Mouse (Mus musculus) layer of hippocampus, adult 9-10 months (tissue): ENCODE measurements at regions not wholly inside any gene's neighbourhood (a gene's known extent, or its start where the extent isn't known, plus 50 kb on each side); places are given as distances from the start of the nearest gene placed in this dataset.
A peak's percentile ranks its signal among the peaks of the same experiment; 100 is the strongest.

ENCODE experiments used
- DNase-seq: peaks from one replicate; pipeline ENCODE4 v3.0.0; 2022; ENCODE audit warnings: low spot score

DNA sequence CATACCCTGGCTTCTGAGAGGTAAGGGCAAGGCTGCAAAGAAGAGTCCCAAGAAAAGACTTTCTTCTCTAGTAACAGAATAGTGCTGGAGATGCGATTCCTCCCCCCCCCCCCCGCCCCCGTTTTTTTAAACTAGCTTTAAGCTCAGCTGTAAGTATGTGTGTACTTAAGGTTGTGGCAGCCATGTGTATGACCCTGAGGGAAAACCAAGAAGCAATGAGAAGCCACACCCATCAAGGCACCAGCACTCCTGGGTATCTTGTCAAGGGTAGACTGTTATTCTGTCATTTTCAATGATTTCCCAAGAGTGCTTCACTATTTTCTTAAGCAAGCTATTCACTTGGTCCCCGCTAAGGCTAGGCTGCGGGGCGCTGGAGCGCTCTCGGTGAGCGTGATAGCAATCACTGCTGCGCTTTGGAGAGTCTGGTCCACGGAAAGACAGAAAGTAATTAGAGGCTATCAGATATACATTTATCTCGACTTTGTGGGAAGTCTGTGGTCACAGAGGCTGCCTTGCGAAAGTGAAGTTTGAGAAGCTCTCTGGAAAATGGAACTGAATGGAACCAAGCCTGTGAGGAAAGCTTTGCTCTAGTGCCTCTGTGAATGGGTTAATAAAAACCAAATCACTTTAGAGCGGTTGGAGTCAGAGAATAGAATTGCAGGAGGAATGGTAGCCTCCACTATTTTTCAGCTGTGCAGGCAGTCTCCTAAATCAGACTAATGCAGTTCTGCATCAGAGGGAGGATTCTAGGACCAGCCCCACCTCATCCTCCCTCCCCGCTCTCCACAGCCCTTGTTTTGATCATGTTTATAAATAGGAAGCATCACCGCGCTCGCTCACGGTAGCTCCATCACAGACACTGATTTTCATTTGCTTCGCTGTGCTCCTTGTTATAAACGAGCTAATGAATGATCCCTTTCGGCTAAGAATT is 114.8 kb upstream of the Bmp2 start:
- DNase-seq, result peak; percentile 7

DNA sequence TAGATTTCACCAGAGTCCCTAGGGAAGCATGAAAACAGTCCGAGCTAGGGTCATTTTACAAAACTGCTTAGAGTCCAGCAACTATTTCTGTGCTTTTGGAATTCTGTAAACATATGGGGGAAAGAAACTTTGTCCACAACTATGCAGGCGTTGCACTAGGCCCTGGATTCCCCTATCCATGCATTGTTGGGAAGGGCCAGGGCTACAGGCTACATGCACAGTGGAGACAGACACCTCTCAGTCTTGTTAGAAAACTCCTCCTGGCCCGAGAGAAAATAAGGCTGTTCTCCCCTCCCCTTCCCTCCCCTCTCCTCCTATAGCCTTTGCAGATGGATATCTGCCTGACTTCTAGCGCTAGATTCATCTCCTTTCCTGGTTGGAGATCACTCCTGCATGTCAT is 113.9 kb upstream of the Bmp2 start:
- DNase-seq, result no peak

DNA sequence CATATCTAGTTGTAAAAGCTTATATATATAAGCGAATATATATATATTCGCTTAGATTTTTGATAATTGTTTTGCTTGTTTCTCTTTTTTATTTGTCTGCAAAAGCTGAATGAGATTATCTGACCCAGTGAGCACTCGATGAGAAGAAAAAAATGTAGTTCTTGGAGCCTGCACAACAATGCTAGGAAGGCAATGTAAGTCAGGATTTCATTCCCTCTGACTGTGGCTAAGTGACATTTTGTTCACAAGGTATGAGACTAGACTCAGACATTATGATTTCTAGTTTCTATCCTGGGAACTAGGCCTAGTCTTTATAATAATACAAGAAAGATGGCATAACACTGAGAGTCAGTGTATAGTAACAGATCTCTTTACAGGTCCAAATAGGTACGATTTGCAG is 108.9 kb upstream of the Bmp2 start:
- DNase-seq, result no peak

DNA sequence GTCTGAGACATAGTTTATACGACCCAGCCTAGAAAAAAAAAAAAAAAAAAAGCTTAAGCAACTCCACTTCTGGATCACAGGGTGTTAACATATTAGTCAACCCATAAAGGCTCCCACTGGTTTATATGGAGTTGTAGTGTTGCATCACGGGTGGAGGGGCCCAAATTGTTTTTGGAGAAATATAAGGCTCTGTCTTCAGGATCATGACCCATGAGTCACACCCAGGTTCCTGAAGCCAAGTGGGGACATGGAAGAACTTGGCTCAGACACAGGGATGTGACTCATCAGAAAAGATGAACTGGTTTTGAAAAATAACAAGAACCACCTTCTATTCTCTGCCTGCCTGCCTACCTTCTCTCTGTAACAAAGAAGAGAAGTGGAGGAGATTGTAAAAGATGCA is 108.5 kb upstream of the Bmp2 start:
- DNase-seq, result no peak

GRCm38 (mm10) chr2:133452947-133453346 is 99.0 kb upstream of the Bmp2 start:
- no peak for DNase-seq

GRCm38 (mm10) chr2:133455484-133456170 is 96.3 kb upstream of the Bmp2 start:
- DNase-seq, result no peak

DNA sequence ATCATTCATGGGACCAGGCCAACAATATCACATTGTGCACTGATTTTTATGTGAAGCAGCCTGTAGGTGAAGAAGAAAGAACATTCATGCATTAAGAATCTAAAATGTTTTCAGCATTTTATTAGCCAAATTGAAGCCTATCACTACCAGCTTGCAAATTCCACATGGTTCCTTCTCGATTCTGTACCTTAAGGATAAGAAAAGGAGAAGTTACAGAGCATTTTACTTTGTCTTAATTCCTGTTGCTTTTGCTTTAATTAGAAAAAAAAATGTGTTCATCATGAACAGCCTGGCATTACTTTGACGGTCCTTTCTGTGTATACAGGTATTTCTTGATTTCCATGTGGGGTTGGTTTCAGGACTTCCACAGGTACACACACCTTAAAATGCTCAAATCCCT is 95.2 kb upstream of the Bmp2 start:
- no peak for DNase-seq

DNA sequence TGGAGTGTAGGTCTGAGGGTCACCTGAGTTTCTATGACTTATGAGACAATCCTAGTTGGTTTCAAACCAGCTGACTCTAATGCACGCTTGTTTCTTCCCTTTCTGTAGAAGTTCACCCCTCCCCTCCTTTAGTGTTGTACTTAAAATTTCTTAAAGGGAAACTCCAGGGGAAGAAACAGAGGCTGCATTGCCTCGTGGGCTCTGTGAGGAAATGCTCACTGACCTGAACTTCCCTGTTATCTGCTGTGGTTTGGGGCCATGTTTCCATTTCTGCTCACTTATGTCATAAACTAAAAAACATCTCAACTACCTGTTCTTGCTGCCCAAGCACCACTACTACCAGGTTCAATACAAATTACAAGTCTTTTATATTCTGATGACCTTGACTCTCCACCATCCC is 93.2 kb upstream of the Bmp2 start:
- no peak for DNase-seq

DNA sequence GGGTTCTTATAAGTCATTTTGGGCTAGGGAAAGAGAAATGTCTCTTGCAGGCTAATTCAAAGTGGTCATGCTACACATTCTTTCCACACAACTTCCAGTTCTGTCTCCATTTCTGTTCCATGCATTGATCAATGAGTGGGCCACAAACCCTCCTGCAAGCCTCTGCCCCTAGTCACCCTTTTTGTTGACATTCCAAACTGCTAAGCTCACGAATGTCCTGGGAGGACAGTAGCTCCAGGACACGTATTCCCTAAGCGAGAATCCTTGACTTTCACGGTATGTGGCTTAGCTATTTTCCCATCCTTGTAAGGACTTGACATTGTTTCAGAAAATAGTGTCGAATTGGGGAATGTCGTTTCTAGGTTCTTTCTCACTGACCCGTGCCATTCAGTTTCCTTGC is 91.1 kb upstream of the Bmp2 start:
- no peak for DNase-seq

DNA sequence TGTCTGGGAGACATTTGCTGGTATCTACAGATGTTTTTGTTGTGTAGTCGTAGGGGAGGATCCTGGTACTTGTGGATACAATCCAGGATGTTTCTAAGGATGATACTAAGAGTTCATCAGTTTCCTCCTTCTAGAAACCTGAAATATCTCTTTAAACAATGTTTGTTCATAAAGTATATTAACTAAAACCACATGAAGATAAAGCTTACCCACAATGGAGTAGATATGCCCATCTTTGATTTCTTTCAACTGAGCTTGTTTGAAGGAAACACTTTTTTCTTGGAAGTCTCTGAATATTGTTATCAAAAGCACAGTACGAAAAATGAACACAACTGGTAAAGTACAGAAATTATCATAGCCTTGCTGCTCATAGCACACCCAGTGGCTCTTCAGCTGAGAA is 89.6 kb upstream of the Bmp2 start:
- DNase-seq, result no peak

- no peak for DNase-seq
Measured at GRCm38 (mm10) chr2:133467170-133468168, 84.5 kb upstream of the Bmp2 start.

DNA sequence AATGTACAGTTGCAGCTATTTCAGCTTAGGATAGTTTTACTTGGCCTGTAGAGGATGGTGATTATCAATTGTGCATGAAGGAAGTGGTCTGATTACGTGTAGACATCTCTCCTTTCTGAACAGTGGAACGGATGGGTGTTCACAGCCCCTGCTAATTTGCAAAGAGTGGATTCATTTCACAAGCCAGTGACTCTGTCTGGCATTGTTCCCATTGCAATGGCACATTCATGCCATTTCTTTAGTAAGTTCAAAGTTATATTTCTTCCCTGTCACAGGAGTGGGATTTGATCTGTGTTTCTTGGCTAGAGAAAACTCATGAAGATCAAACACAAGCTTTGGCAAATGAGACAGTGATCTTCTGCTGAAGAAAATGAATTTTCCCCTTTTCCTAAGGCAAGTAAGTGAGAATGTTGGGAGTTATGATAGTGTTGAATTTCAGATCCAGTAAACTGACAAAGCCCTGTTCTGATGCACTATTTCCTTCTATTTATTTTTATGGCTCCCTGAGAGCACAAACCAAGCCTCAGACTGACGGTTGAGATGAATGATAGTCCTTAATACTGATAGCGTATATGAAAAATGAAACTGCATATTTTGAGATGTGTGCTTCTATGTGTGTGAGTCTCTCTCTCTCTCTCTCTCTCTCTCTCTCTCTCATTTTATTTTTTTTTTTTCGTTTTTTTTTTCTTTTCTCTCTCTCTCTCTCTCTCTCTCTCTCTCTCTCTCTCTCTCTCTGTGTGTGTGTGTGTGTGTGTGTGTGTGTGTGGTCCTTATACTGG is 78.8 kb upstream of the Bmp2 start:
- no peak for DNase-seq

GRCm38 (mm10) chr2:133474174-133474573 is 77.8 kb upstream of the Bmp2 start:
- no peak for DNase-seq

DNA sequence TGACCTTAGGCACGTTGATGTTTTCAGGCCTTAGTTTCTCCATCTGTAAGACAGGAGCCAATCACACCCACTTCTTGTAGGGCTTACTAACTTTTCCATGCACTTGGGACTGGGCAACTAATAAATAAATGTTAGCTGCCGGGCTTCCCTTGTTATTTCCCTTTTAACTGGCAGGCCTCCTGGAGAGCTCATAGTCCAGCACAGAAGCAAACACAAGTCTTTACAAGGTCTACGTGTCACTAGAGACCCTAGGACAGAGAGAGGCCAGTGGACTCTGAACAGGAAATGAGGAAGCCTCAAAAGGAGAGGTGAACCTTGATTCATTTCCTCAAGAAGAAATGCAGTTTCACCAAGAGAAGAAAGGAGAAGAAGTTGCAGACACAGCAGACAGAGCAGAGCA is 71.1 kb upstream of the Bmp2 start:
- DNase-seq, result no peak

DNA sequence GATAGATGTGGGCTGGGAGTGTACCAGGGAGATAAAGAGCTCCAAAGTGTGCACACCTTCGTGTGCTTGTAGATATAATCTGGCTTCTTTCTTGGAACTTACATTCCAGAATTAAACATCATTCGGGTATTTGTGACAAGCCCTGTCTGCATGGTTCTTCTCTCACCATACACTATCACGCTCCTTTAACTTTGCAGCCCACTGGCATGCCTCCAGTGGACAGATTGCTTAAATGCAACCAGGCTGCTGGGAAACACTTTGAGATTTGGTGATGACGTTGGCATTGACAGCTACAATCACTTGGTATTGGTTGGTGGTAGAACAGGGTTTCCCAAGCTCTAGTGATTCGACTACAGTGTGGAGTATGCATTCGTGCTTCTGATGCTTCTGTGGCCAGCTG is 70.7 kb upstream of the Bmp2 start:
- DNase-seq, result no peak

- DNase-seq, result no peak
Measured at GRCm38 (mm10) chr2:133481785-133482184, 70.2 kb upstream of the Bmp2 start.

GRCm38 (mm10) chr2:133495443-133495842 is 56.5 kb upstream of the Bmp2 start:
- DNase-seq, result no peak

- no peak for DNase-seq
Measured at GRCm38 (mm10) chr2:133496389-133496788, 55.6 kb upstream of the Bmp2 start.

DNA sequence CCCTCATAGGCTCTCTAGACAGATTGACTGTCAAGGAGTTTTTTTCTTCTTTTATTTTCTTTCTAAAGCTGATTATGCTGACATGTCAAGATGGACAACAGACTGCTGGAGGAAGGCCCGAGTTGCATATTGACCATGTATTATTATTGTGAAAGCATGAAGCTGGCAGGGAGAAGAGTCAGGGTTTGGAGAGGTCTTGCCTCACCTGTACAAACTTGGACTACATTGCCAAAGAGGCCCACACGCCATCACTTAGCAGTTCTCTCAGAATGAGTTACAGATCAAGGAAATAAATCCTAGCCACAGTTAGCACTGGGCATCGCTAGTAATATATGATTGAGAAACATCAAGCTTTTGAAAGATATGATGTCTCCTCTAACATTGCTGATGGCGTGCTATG is 54.9 kb upstream of the Bmp2 start:
- no peak for DNase-seq

- no peak for DNase-seq
Measured at GRCm38 (mm10) chr2:133497541-133498185, 54.3 kb upstream of the Bmp2 start.

DNA sequence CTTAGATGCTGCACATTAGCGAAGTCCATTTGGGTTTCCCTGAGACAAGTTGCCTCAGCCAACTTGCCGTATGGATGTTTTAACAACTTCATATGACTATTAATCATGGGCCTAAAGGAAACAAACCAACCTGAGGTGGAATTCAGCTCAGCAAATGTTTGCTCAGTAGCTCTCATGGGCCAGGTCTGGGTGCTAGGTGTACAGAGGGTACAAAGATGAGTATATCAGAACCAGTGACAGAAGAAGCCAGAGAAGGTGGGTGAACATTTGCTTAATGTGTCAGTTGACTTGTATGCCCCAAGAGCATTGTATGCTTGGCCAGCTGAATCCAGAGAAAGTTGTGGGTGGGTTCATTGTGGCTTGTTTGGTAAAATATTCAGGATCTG is 53.8 kb upstream of the Bmp2 start:
- DNase-seq, result no peak
